Mouse (Mus musculus): ENCODE data around the gene Pcsk2.

DNA sequence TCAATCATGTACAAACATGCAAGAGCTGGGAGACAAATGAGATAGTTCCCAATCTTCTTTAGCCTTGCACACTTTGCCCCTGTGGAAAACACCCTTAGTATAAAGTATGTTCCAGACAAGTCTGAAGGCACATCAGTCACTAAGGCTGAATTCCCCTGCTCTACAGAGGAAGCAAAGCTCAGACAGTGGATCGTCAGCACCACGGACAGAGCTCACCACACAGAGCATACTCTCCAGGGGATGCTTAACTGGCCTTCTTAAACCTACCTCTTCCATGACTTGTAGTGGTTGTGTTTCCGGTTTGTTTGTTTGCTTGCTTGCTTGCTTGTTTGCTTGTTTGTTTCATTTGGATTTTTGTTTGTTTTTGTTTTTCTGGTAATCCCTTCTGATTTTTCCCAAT lies 9.5 kb upstream of the Pcsk2 start:
- TF ChIP-seq CTCF (IDR thresholded peaks at IDR 0.05) (no peak), POLR2A (IDR thresholded peaks at IDR 0.05; ENCODE audit: insufficient read depth, low read depth, low read length) (no peak)
